In genomic region chr6:70714239-70714638, GRCm38 (mm10) we compare ENCODE assay signal across 8 mouse cellular contexts.
DNase-seq lines count a peak whose midpoint lies in the region; ATAC-seq and TF ChIP-seq lines count a peak whose summit lies in the region.

No protein-coding gene starts in this region.

- H3K27me3 ChIP-seq in forebrain, embryonic 15.5 days, result no peaks in the 10 kb centered on the region
- H3K27me3 ChIP-seq in neural tube, embryonic 15.5 days (replicated peaks), result no peaks in the 10 kb centered on the region

- TF ChIP-seq CTCF in layer of hippocampus, adult 2 months (conservative IDR thresholded peaks at IDR 0.05), result peak; percentile 93
- peak; percentile 42; the same call in 1 of the 2 replicates for TF ChIP-seq CTCF in lung, adult 2 months (IDR thresholded peaks at IDR 0.05; ENCODE audit: insufficient read depth, low read length)

- H3K4me3 ChIP-seq in forebrain, embryonic 15.5 days, result peak overlapping the region; percentile 16; the same call in 1 of the 2 replicates
- H3K4me3 ChIP-seq in layer of hippocampus, adult 2 months, result no peak overlapping the region; the same call in 1 of the 2 replicates
- H3K4me3 ChIP-seq in lung, adult 2 months (replicated peaks; ENCODE audit: extremely low read depth, low read depth, low read length), result no peak overlapping the region
- H3K4me3 ChIP-seq in neural tube, embryonic 15.5 days (replicated peaks), result peak overlapping the region; percentile 17; the same call in 1 of the 2 replicates

- peak; percentile 84 for DNase-seq in MEL-GATA-1-ER (ENCODE audit: extremely low read depth, low read depth)
- DNase-seq in cerebellum, adult 11-12 months, result peak; percentile 27
- peak; percentile 53 to 69 for DNase-seq in layer of hippocampus, adult 2 months (ENCODE audit: low spot score in 2 of 2)
- peak; percentile 41 for DNase-seq in lung, adult 2 months
- peak; percentile 85 for DNase-seq in thymus, postnatal 0 days (ENCODE audit: low spot score)

- ATAC-seq in forebrain, embryonic 15.5 days (replicated peaks), result peak; percentile 56
- peak; percentile 93 to 96 for ATAC-seq in hematopoietic stem cell, adult 5-6 weeks (replicated peaks in 1 of 2; ENCODE audit: insufficient read depth in 1 of 2, low FRiP score in 2 of 2, low TSS enrichment in 1 of 2, low read depth in 1 of 2, poor library complexity in 2 of 2, severe bottlenecking in 2 of 2)
- peak; percentile 58 for ATAC-seq in neural tube, embryonic 15.5 days (ENCODE audit: low FRiP score)

- no peak for TF ChIP-seq POLR2A in lung, adult 2 months (IDR thresholded peaks at IDR 0.05; ENCODE audit: borderline replicate concordance, extremely low read depth, low read depth, low read length)

- H3K9me3 ChIP-seq in forebrain, embryonic 15.5 days, result no peaks in the 10 kb centered on the region
- H3K9me3 ChIP-seq in neural tube, embryonic 15.5 days (replicated peaks), result no peaks in the 10 kb centered on the region

- 0 out of 2 replicates have a peak, but pooled peaks cover 2% of the 10 kb centered on the region for H3K4me1 ChIP-seq in forebrain, embryonic 15.5 days
- H3K4me1 ChIP-seq in lung, adult 2 months (ENCODE audit: control insufficient read depth, insufficient read depth, low read length), result no peaks in the 10 kb centered on the region
- H3K4me1 ChIP-seq in neural tube, embryonic 15.5 days, result no peaks in the 10 kb centered on the region

- H3K4me2 ChIP-seq in forebrain, embryonic 15.5 days (replicated peaks), result peak overlapping the region; percentile 30
- peak overlapping the region; percentile 55 for H3K4me2 ChIP-seq in neural tube, embryonic 15.5 days

- H3K9ac ChIP-seq in forebrain, embryonic 15.5 days (replicated peaks), result no peak overlapping the region
- H3K9ac ChIP-seq in neural tube, embryonic 15.5 days (replicated peaks), result no peak overlapping the region

- 15% methylated on average over 6 of the region's 6 CpGs for WGBS in forebrain, embryonic 15.5 days
- WGBS in lung, adult 2 months, result 5% methylated on average over 6 of the region's 6 CpGs
- WGBS in neural tube, embryonic 15.5 days, result 17% methylated on average over 6 of the region's 6 CpGs

- H3K36me3 ChIP-seq in forebrain, embryonic 15.5 days, result no peaks in the 10 kb centered on the region
- no peaks in the 10 kb centered on the region for H3K36me3 ChIP-seq in neural tube, embryonic 15.5 days

- H3K27ac ChIP-seq in forebrain, embryonic 15.5 days (replicated peaks), result no peak overlapping the region
- no peak overlapping the region for H3K27ac ChIP-seq in layer of hippocampus, adult 2 months
- no peak overlapping the region for H3K27ac ChIP-seq in neural tube, embryonic 15.5 days (replicated peaks)

Comparison
In these comparisons a context has a peak if more than half of its experiments do, and no peak if none do; other contexts are left out.
1. DNase-seq: peak in every context shown above with its lines; median percentile 85 in thymus, postnatal 0 days; 84 in MEL-GATA-1-ER; 61 in layer of hippocampus, adult 2 months; 41 in lung, adult 2 months; 27 in cerebellum, adult 11-12 months.
2. H3K4me3 ChIP-seq: peak in forebrain, embryonic 15.5 days (single experiment) and neural tube, embryonic 15.5 days (single experiment); none in layer of hippocampus, adult 2 months (single experiment) and lung, adult 2 months (single experiment).
3. Peak in every context shown above with its lines, with median percentiles within 50 percentile points of each other: ATAC-seq.